Mouse (Mus musculus): ENCODE data around the gene Ermp1. TPM values are rescaled to one million over a fixed set of nuclear protein-coding genes. Genes with fewer than 3 reads are reported as not detected.

The Ermp1 gene
- polyA plus RNA-seq, 1 experiment from 2014 or later = 9.6 TPM

- Histone ChIP-seq H3K36me3 (replicated peaks; ENCODE audit: control insufficient read depth, insufficient read depth) (peaks cover 44% of the 10 kb centered on the region), H3K27ac (no peak overlapping the region), H3K4me1 (replicated peaks; ENCODE audit: control insufficient read depth, insufficient read depth, low read length) (no peaks in the 10 kb centered on the region), H3K9me3 (ENCODE audit: control insufficient read depth, low read length) (no peaks in the 10 kb centered on the region), H3K4me3 (replicated peaks; ENCODE audit: low read length) (no peak overlapping the region), H3K4me2 (replicated peaks) (no peak overlapping the region), H3K9ac (no peak overlapping the region), H3K27me3 (ENCODE audit: control insufficient read depth, insufficient read depth, low read length) (no peaks in the 10 kb centered on the region)
- 91% methylated on average over 2 of the region's 2 CpGs for WGBS
- no peak for DNase-seq (ENCODE audit: low spot score)
- ATAC-seq (ENCODE audit: low FRiP score) = no peak
Measured at GRCm38 (mm10) chr19:29612102-29612501, 36.1 kb downstream of the Ermp1 start.

- Histone ChIP-seq H3K9me3 (ENCODE audit: control insufficient read depth, low read length) (no peaks in the 10 kb centered on the region), H3K4me3 (replicated peaks; ENCODE audit: low read length) (no peak overlapping the region), H3K9ac (no peak overlapping the region), H3K36me3 (replicated peaks; ENCODE audit: control insufficient read depth, insufficient read depth) (peaks cover 41% of the 10 kb centered on the region), H3K27ac (no peak overlapping the region), H3K4me2 (replicated peaks) (no peak overlapping the region), H3K27me3 (ENCODE audit: control insufficient read depth, insufficient read depth, low read length) (no peaks in the 10 kb centered on the region), H3K4me1 (replicated peaks; ENCODE audit: control insufficient read depth, insufficient read depth, low read length) (no peaks in the 10 kb centered on the region)
- WGBS = 94% methylated on average over 10 of the region's 10 CpGs
- DNase-seq (ENCODE audit: low spot score) (no peak), ATAC-seq (ENCODE audit: low FRiP score) (no peak)
Measured at GRCm38 (mm10) chr19:29610907-29611306, 37.3 kb downstream of the Ermp1 start.

- H3K27ac ChIP-seq = no peak overlapping the region
- no peaks in the 10 kb centered on the region for H3K9me3 ChIP-seq (ENCODE audit: control insufficient read depth, low read length)
- H3K9ac ChIP-seq = no peak overlapping the region
- no peaks in the 10 kb centered on the region for H3K4me1 ChIP-seq (replicated peaks; ENCODE audit: control insufficient read depth, insufficient read depth, low read length)
- H3K4me2 ChIP-seq (replicated peaks) = no peak overlapping the region
- no peak for DNase-seq (ENCODE audit: low spot score)
- no peak overlapping the region for H3K4me3 ChIP-seq (replicated peaks; ENCODE audit: low read length)
- peaks cover 39% of the 10 kb centered on the region for H3K36me3 ChIP-seq (replicated peaks; ENCODE audit: control insufficient read depth, insufficient read depth)
- 73% methylated on average over 4 of the region's 4 CpGs for WGBS
- no peaks in the 10 kb centered on the region for H3K27me3 ChIP-seq (ENCODE audit: control insufficient read depth, insufficient read depth, low read length)
- ATAC-seq (ENCODE audit: low FRiP score) = no peak
Measured at GRCm38 (mm10) chr19:29608212-29608611, 40.0 kb downstream of the Ermp1 start.

- Histone ChIP-seq H3K4me2 (replicated peaks) (no peak overlapping the region), H3K9me3 (ENCODE audit: control insufficient read depth, low read length) (no peaks in the 10 kb centered on the region), H3K9ac (no peak overlapping the region), H3K4me3 (replicated peaks; ENCODE audit: low read length) (no peak overlapping the region), H3K4me1 (replicated peaks; ENCODE audit: control insufficient read depth, insufficient read depth, low read length) (no peaks in the 10 kb centered on the region), H3K27ac (no peak overlapping the region), H3K36me3 (replicated peaks; ENCODE audit: control insufficient read depth, insufficient read depth) (peaks cover 39% of the 10 kb centered on the region), H3K27me3 (ENCODE audit: control insufficient read depth, insufficient read depth, low read length) (no peaks in the 10 kb centered on the region)
- DNase-seq (ENCODE audit: low spot score) = no peak
- ATAC-seq (ENCODE audit: low FRiP score) = no peak
- WGBS = 93% methylated on average over 4 of the region's 4 CpGs
Measured at GRCm38 (mm10) chr19:29607521-29607920, 40.7 kb downstream of the Ermp1 start.

GRCm38 (mm10) chr19:29604653-29605052 lies 43.6 kb downstream of the Ermp1 start:
- peaks cover 39% of the 10 kb centered on the region for H3K36me3 ChIP-seq (replicated peaks; ENCODE audit: control insufficient read depth, insufficient read depth)
- H3K4me2 ChIP-seq (replicated peaks) = no peak overlapping the region
- H3K4me1 ChIP-seq (replicated peaks; ENCODE audit: control insufficient read depth, insufficient read depth, low read length) = no peaks in the 10 kb centered on the region
- 94% methylated on average over 3 of the region's 3 CpGs for WGBS
- no peak overlapping the region for H3K9ac ChIP-seq
- ATAC-seq (ENCODE audit: low FRiP score) (no peak), DNase-seq (ENCODE audit: low spot score) (no peak)
- H3K27ac ChIP-seq = no peak overlapping the region
- H3K9me3 ChIP-seq (ENCODE audit: control insufficient read depth, low read length) = no peaks in the 10 kb centered on the region
- no peak overlapping the region for H3K4me3 ChIP-seq (replicated peaks; ENCODE audit: low read length)
- H3K27me3 ChIP-seq (ENCODE audit: control insufficient read depth, insufficient read depth, low read length) = no peaks in the 10 kb centered on the region

- Histone ChIP-seq H3K27me3 (ENCODE audit: control insufficient read depth, insufficient read depth, low read length) (no peaks in the 10 kb centered on the region), H3K27ac (no peak overlapping the region), H3K4me1 (replicated peaks; ENCODE audit: control insufficient read depth, insufficient read depth, low read length) (no peaks in the 10 kb centered on the region), H3K9ac (no peak overlapping the region), H3K4me3 (replicated peaks; ENCODE audit: low read length) (no peak overlapping the region), H3K36me3 (replicated peaks; ENCODE audit: control insufficient read depth, insufficient read depth) (peaks cover 48% of the 10 kb centered on the region), H3K4me2 (replicated peaks) (no peak overlapping the region), H3K9me3 (ENCODE audit: control insufficient read depth, low read length) (no peaks in the 10 kb centered on the region)
- WGBS = 91% methylated on average over 14 of the region's 14 CpGs
- DNase-seq (ENCODE audit: low spot score) (no peak), ATAC-seq (ENCODE audit: low FRiP score) (no peak)
Measured at GRCm38 (mm10) chr19:29603548-29604353, 44.5 kb downstream of the Ermp1 start.

- no peaks in the 10 kb centered on the region for H3K9me3 ChIP-seq (ENCODE audit: control insufficient read depth, low read length)
- H3K4me2 ChIP-seq (replicated peaks) = no peak overlapping the region
- WGBS = 96% methylated on average over 5 of the region's 5 CpGs
- no peak overlapping the region for H3K27ac ChIP-seq
- no peak overlapping the region for H3K9ac ChIP-seq
- no peaks in the 10 kb centered on the region for H3K4me1 ChIP-seq (replicated peaks; ENCODE audit: control insufficient read depth, insufficient read depth, low read length)
- H3K36me3 ChIP-seq (replicated peaks; ENCODE audit: control insufficient read depth, insufficient read depth) = peaks cover 80% of the 10 kb centered on the region
- H3K4me3 ChIP-seq (replicated peaks; ENCODE audit: low read length) = no peak overlapping the region
- DNase-seq (ENCODE audit: low spot score) (no peak), ATAC-seq (ENCODE audit: low FRiP score) (no peak)
- no peaks in the 10 kb centered on the region for H3K27me3 ChIP-seq (ENCODE audit: control insufficient read depth, insufficient read depth, low read length)
Measured at GRCm38 (mm10) chr19:29598981-29599380, 49.2 kb downstream of the Ermp1 start.

- Histone ChIP-seq H3K9ac (no peak overlapping the region), H3K27me3 (ENCODE audit: control insufficient read depth, insufficient read depth, low read length) (no peaks in the 10 kb centered on the region)
- 100% methylated on average over 2 of the region's 2 CpGs for WGBS
Measured at GRCm38 (mm10) chr19:29596985-29597384, 51.2 kb downstream of the Ermp1 start.

GRCm38 (mm10) chr19:29596276-29596675 lies 51.9 kb downstream of the Ermp1 start:
- Histone ChIP-seq H3K4me2 (replicated peaks) (no peak overlapping the region), H3K4me1 (replicated peaks; ENCODE audit: control insufficient read depth, insufficient read depth, low read length) (no peaks in the 10 kb centered on the region), H3K27ac (no peak overlapping the region), H3K9ac (no peak overlapping the region), H3K4me3 (replicated peaks; ENCODE audit: low read length) (no peak overlapping the region), H3K27me3 (ENCODE audit: control insufficient read depth, insufficient read depth, low read length) (no peaks in the 10 kb centered on the region), H3K9me3 (ENCODE audit: control insufficient read depth, low read length) (no peaks in the 10 kb centered on the region), H3K36me3 (replicated peaks; ENCODE audit: control insufficient read depth, insufficient read depth) (peaks cover 60% of the 10 kb centered on the region)
- DNase-seq (ENCODE audit: low spot score) = no peak
- no peak for ATAC-seq (ENCODE audit: low FRiP score)
- 97% methylated on average over 3 of the region's 3 CpGs for WGBS

More at GRCm38 (mm10) chr19:29596985-29597384, 51.2 kb downstream of the Ermp1 start:
- DNase-seq (ENCODE audit: low spot score) (no peak), ATAC-seq (ENCODE audit: low FRiP score) (no peak)
- no peaks in the 10 kb centered on the region for H3K9me3 ChIP-seq (ENCODE audit: control insufficient read depth, low read length)
- H3K4me3 ChIP-seq (replicated peaks; ENCODE audit: low read length) = no peak overlapping the region
- peaks cover 60% of the 10 kb centered on the region for H3K36me3 ChIP-seq (replicated peaks; ENCODE audit: control insufficient read depth, insufficient read depth)
- H3K4me1 ChIP-seq (replicated peaks; ENCODE audit: control insufficient read depth, insufficient read depth, low read length) = no peaks in the 10 kb centered on the region
- no peak overlapping the region for H3K27ac ChIP-seq
- H3K4me2 ChIP-seq (replicated peaks) = no peak overlapping the region
